Mouse (Mus musculus): Measurements from ENCODE around the gene Snrpn. TPM values are rescaled to one million over a fixed set of nuclear protein-coding genes. Genes with fewer than 3 reads are reported as not detected.

The Snrpn gene
- polyA plus RNA-seq, 1 experiment from 2014 or later = 951 TPM

GRCm38 (mm10) chr7:60013186-60013585 is 126.8 kb downstream of the Snrpn start:
- Histone ChIP-seq H3K4me3 (replicated peaks; ENCODE audit: low read length) (no peak overlapping the region), H3K9ac (no peak overlapping the region), H3K9me3 (ENCODE audit: control insufficient read depth, low read length) (0 out of 2 replicates have a peak, but pooled peaks cover 4% of the 10 kb centered on the region), H3K36me3 (replicated peaks; ENCODE audit: control insufficient read depth, insufficient read depth) (no peaks in the 10 kb centered on the region), H3K27ac (no peak overlapping the region), H3K4me2 (replicated peaks) (no peak overlapping the region), H3K4me1 (replicated peaks; ENCODE audit: control insufficient read depth, insufficient read depth, low read length) (no peaks in the 10 kb centered on the region), H3K27me3 (ENCODE audit: control insufficient read depth, insufficient read depth, low read length) (no peaks in the 10 kb centered on the region)
- ATAC-seq (ENCODE audit: low FRiP score) (no peak), DNase-seq (ENCODE audit: low spot score) (no peak)
- WGBS = 72% methylated on average over 3 of the region's 3 CpGs

GRCm38 (mm10) chr7:60007727-60008360 is 132.2 kb downstream of the Snrpn start:
- Histone ChIP-seq H3K9ac (no peak overlapping the region), H3K27me3 (ENCODE audit: control insufficient read depth, insufficient read depth, low read length) (no peaks in the 10 kb centered on the region), H3K36me3 (replicated peaks; ENCODE audit: control insufficient read depth, insufficient read depth) (no peaks in the 10 kb centered on the region), H3K27ac (no peak overlapping the region), H3K4me2 (replicated peaks) (no peak overlapping the region), H3K9me3 (ENCODE audit: control insufficient read depth, low read length) (peaks cover 22% of the 10 kb centered on the region), H3K4me3 (replicated peaks; ENCODE audit: low read length) (no peak overlapping the region), H3K4me1 (replicated peaks; ENCODE audit: control insufficient read depth, insufficient read depth, low read length) (no peaks in the 10 kb centered on the region)
- DNase-seq (ENCODE audit: low spot score) = no peak
- 40% methylated on average over 3 of the region's 3 CpGs for WGBS
- ATAC-seq (ENCODE audit: low FRiP score) = no peak

- no peak for ATAC-seq (ENCODE audit: low FRiP score)
- 51% methylated on average over 2 of the region's 2 CpGs for WGBS
Measured at GRCm38 (mm10) chr7:60006262-60006661, 133.8 kb downstream of the Snrpn start.

GRCm38 (mm10) chr7:60004606-60005330 is 135.3 kb downstream of the Snrpn start, which contains the start of the genes Snurf and Gm38393:
Gene Snurf, minus strand, starts transcription at chr7:60005049.
Gene Gm38393, minus strand, starts transcription at chr7:60005064.
- Histone ChIP-seq H3K27ac (peak within 1 kb of the TSS; percentile 91), H3K9ac (peak within 1 kb of the TSS; percentile 86), H3K4me2 (replicated peaks) (peak within 1 kb of the TSS; percentile 49), H3K27me3 (ENCODE audit: control insufficient read depth, insufficient read depth, low read length) (no peaks in the 10 kb centered on the region), H3K4me3 (replicated peaks; ENCODE audit: low read length) (peak within 1 kb of the TSS; percentile 56), H3K4me1 (replicated peaks; ENCODE audit: control insufficient read depth, insufficient read depth, low read length) (no peaks in the 10 kb centered on the region), H3K36me3 (replicated peaks; ENCODE audit: control insufficient read depth, insufficient read depth) (no peaks in the 10 kb centered on the region), H3K9me3 (ENCODE audit: control insufficient read depth, low read length) (peaks cover 22% of the 10 kb centered on the region)
- peak; percentile 72 for ATAC-seq (ENCODE audit: low FRiP score)
- DNase-seq (ENCODE audit: low spot score) = peak; percentile 83
- WGBS = 55% methylated on average over 30 of the region's 30 CpGs

More at GRCm38 (mm10) chr7:60006262-60006661, 133.8 kb downstream of the Snrpn start:
- Histone ChIP-seq H3K27me3 (ENCODE audit: control insufficient read depth, insufficient read depth, low read length) (no peaks in the 10 kb centered on the region), H3K4me2 (replicated peaks) (no peak overlapping the region), H3K9ac (no peak overlapping the region), H3K4me1 (replicated peaks; ENCODE audit: control insufficient read depth, insufficient read depth, low read length) (no peaks in the 10 kb centered on the region), H3K36me3 (replicated peaks; ENCODE audit: control insufficient read depth, insufficient read depth) (no peaks in the 10 kb centered on the region), H3K4me3 (replicated peaks; ENCODE audit: low read length) (no peak overlapping the region), H3K9me3 (ENCODE audit: control insufficient read depth, low read length) (peaks cover 22% of the 10 kb centered on the region), H3K27ac (no peak overlapping the region)
- no peak for DNase-seq (ENCODE audit: low spot score)

- H3K4me2 ChIP-seq (replicated peaks) = peak overlapping the region; percentile 49
- H3K4me3 ChIP-seq (replicated peaks; ENCODE audit: low read length) = peak overlapping the region; percentile 56
- peak overlapping the region; percentile 91 for H3K27ac ChIP-seq
- DNase-seq (ENCODE audit: low spot score) (no peak), ATAC-seq (ENCODE audit: low FRiP score) (peak; percentile 88)
- H3K4me1 ChIP-seq (replicated peaks; ENCODE audit: control insufficient read depth, insufficient read depth, low read length) = no peaks in the 10 kb centered on the region
- H3K9ac ChIP-seq = peak overlapping the region; percentile 86
- H3K36me3 ChIP-seq (replicated peaks; ENCODE audit: control insufficient read depth, insufficient read depth) = peaks cover under 1% of the 10 kb centered on the region; the same call in 1 of the 2 replicates
- H3K27me3 ChIP-seq (ENCODE audit: control insufficient read depth, insufficient read depth, low read length) = no peaks in the 10 kb centered on the region
- 48% methylated on average over 22 of the region's 22 CpGs for WGBS
- peaks cover 22% of the 10 kb centered on the region for H3K9me3 ChIP-seq (ENCODE audit: control insufficient read depth, low read length)
Measured at GRCm38 (mm10) chr7:60003921-60004605, 136.0 kb downstream of the Snrpn start.

- 45% methylated on average over 12 of the region's 12 CpGs for WGBS
- H3K4me1 ChIP-seq (replicated peaks; ENCODE audit: control insufficient read depth, insufficient read depth, low read length) = no peaks in the 10 kb centered on the region
- H3K9me3 ChIP-seq (ENCODE audit: control insufficient read depth, low read length) = peaks cover 22% of the 10 kb centered on the region
- peak overlapping the region; percentile 56 for H3K4me3 ChIP-seq (replicated peaks; ENCODE audit: low read length)
- peak overlapping the region; percentile 91 for H3K27ac ChIP-seq
- DNase-seq (ENCODE audit: low spot score) = peak; percentile 83
- peak overlapping the region; percentile 49 for H3K4me2 ChIP-seq (replicated peaks)
- H3K36me3 ChIP-seq (replicated peaks; ENCODE audit: control insufficient read depth, insufficient read depth) = peaks cover 3% of the 10 kb centered on the region; the same call in 1 of the 2 replicates
- H3K9ac ChIP-seq = peak overlapping the region; percentile 86
- no peaks in the 10 kb centered on the region for H3K27me3 ChIP-seq (ENCODE audit: control insufficient read depth, insufficient read depth, low read length)
- peak; percentile 78 for ATAC-seq (ENCODE audit: low FRiP score)
Measured at GRCm38 (mm10) chr7:60003006-60003865, 136.8 kb downstream of the Snrpn start.

GRCm38 (mm10) chr7:59978646-59979045 is 161.4 kb downstream of the Snrpn start:
- Histone ChIP-seq H3K4me2 (replicated peaks) (no peak overlapping the region), H3K4me1 (replicated peaks; ENCODE audit: control insufficient read depth, insufficient read depth, low read length) (no peaks in the 10 kb centered on the region), H3K27me3 (ENCODE audit: control insufficient read depth, insufficient read depth, low read length) (no peaks in the 10 kb centered on the region), H3K9ac (no peak overlapping the region), H3K9me3 (ENCODE audit: control insufficient read depth, low read length) (no peaks in the 10 kb centered on the region), H3K4me3 (replicated peaks; ENCODE audit: low read length) (no peak overlapping the region), H3K36me3 (replicated peaks; ENCODE audit: control insufficient read depth, insufficient read depth) (peaks cover 36% of the 10 kb centered on the region), H3K27ac (no peak overlapping the region)
- ATAC-seq (ENCODE audit: low FRiP score) (no peak), DNase-seq (ENCODE audit: low spot score) (no peak)
- 56% methylated on average over 1 of the region's 1 CpGs for WGBS
